Mouse (Mus musculus) lung, postnatal 10 days (tissue): ENCODE results near the gene Map3k19.

Experiments used
- DNase-seq: peaks from one replicate; pipeline ENCODE4 v3.0.0; 2021

Map3k19 gene

DNA sequence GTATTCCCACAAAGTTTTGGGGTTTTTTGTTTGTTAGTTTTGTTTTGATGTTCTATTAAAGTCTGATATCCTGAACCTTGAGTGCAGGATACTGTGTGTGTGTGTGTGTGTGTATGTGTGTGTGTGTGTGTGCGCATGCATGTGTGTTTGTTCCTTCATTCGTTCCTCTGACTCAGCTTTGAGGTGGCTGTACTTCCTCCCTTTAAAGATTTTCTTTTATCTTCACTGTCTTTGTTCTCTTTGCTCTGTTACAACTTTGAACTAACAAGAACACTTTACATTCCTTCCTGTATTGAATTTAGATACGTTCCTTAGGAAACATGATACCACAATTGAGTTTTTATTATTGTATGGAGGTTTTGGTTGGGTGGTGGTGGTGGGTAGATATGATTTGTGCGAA is 58.5 kb downstream of the Map3k19 start:
- DNase-seq = no peak

DNA sequence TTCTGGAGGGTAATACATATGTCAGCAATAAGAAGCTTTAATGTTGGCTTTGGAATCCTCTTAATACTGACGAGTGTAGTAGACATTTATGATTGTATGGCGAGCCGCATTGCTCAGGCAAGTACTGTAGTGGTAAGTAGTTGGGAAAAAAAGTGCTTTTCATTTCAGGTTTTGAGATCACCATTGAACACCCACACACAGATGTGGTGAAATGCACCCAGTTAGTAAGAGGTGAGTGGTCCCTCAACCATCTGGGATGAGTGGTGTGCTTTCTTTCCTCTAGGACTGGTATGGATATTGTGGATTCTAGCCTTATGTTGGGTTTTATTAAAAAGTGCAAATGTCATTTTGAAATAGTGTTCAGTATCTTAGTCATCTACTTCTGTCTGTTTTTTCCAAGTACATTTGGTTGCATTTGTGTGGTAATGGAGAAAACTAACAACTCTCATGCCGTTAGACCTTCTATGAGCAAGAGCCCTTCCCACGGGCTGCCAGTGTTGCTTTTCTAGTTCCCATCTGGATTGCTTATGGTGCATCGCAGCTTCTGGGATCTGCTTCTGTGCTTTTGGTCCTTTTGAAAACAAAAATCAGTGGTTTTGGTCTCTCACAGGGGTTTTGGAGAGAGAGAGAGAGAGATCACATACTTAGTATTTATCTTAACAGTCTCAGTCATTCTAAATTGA is 59.6 kb downstream of the Map3k19 start:
- no peak for DNase-seq

DNA sequence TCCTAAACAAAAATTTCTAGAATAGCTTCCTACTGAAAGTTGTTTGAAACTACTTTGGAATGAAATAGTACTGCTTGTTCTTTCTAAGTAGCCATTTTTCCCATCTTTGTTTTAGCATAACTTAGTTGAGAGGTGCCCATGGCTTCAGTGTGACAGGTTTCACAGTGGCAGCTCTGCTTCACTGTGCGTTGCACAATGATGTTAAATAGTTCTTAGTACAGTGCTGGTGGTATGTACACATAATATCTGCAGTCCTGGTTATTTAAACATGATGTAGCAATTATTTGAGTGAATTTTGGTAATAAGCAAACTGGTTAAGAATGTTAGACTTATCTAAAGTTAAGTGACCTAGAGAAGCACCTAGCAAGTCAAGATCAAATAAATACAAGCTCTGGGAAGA is 61.4 kb downstream of the Map3k19 start:
- no peak for DNase-seq

DNA sequence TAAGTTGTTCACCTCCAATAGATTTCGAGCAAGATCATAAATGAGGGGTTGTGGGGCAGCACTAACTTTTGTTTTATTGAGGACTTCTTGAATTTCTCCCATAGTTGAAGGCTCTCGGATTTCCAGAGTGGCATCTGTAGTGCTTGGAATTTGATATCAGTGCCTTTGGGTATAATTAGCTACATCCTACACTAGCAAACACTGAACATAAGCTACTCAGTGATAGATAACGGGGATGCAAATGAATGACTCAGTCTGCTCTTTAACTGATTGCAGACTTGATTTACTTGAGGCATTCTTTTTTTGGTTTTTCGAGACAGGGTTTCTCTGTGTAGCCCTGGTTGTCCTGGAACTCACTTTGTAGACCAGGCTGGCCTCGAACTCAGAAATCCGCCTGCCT is 65.9 kb downstream of the Map3k19 start:
- no peak for DNase-seq

DNA sequence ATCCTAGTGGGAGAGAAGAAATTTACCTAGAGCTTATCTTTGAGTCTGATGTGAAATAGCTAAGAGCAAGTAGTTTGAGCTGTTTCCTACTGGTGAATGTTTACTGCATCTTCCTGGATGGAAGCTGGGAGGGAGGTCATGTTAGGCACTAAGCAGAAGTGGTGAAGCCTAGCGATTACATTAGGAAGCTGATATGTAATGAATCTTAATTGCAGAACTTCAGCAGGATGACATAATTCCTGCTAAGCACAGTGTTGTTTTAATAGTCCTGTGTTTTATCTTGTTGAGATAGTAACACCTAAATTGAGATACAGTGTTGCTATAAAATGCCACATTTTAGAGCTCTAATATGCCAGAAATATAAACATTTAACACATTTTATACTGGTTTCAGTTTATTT is 68.9 kb downstream of the Map3k19 start:
- DNase-seq = no peak

DNA sequence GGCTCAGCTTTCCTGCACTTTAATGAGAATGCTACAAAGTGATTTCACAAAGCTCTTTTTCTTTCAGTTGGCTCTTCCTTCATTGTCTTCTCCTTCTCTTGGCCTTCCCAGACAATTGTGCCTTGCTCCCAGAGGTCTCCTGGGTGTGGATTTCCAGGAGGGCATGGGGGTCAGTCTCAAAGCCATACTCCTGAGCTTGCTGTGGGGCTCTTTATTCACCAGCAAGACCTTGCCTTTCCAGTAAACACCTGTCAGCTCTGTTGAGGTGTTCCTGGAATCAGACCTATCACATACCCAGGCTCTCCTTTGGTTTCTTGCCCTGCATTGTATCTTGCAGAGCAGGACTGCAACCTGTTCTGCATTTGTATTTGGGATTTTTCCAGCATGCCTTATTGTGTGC is 71.0 kb downstream of the Map3k19 start:
- no peak for DNase-seq

DNA sequence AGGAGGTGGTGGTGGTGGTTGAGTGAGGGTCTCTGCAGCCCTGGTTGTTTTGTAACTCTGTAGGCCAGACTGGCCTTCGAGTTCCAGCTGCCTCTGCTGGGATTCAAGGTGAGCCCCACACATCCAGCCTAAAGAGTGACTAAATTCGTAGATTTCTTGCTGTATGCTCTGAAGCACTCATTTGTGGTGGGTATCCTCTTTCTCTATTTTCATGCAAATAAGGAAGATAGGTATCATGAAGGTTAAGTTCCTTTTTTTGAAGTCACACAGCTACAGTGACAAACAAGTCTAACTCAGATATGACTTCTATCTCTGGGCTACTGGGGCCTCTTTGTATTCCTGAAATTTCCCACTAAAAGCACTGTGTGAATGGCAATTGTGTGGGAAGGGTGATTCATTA is 74.0 kb downstream of the Map3k19 start:
- DNase-seq = no peak

DNA sequence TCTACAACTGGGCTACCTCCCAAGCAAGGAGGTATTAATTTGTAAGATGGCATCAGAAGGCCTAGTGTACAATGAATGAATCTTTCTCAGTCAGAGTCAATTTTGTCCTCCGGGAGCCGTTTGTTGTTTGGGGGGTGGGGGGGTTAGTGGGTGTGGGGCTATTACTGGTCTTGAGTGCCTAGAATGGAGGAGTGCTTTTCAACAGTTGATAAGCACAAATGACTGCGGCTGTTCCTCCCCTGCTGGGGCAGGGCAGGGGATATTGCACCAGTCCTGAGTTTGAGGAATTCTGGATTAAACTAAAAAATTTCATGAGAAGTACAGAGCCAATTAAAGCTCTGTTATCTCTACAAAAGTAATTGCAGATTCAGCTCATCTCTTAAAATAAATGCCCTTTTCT is 74.7 kb downstream of the Map3k19 start:
- DNase-seq = no peak

DNA sequence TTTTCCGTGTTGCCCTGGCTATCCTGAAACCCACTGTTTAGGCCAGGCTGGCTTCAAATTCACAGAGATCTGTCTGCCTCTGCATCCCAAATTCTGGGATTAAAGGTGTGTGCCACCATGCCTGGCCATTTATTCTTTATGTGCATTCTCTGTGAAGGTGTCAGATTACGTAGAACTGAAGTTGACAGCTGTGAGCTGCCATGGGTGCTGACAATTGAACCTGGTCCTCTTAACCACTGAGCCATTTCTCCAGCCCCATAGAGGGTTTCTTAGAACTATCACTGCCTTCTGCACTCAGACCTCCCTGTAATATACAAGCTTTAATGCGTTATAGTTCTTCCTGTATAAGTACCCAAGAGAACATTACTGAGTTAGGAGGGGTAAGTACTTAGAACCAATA is 76.2 kb downstream of the Map3k19 start:
- DNase-seq = no peak

DNA sequence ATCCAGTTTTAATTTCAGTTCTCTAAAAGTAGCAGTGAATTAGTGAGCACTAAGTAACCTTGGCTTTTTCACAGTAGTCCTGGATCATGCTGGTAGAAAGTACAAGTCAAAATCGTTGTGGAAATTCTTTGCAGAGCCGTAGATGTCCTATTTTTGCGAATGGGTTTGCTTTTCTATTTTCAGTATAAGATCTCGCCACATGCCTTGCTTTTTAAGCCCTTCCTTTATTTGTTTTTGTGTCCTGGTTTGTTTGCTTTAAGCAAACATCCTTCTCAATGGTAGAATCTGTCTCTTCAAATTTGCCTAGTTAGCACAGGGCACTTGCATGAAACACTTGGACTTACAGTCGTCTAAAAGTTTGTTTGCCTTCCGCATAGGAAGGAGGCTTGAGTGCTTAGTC is 78.6 kb downstream of the Map3k19 start:
- no peak for DNase-seq

DNA sequence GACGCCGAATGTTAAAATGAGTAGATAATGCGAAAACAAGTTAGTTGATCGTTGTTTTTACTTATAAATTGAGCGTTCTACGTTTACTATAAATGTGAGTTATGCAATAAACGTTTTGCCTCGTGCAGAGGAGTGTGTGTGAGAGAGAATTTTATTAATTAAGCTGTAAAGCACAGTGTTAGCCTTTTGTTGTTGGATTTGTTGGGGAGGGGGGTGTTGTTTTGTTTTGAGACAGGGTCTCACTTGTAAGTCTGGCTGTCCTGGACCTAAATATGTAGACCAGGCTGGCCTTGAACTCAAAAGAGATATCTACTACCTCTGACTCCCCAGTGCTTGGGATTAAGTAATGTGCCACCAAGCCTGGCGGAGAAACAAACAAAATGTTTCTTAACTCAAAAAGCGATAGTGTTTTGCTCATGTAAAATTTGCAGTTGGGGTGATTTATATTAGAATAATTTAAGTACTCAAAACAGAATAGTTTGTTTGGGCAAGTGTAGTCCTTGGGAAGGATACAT is 79.6 kb downstream of the Map3k19 start:
- DNase-seq = no peak

DNA sequence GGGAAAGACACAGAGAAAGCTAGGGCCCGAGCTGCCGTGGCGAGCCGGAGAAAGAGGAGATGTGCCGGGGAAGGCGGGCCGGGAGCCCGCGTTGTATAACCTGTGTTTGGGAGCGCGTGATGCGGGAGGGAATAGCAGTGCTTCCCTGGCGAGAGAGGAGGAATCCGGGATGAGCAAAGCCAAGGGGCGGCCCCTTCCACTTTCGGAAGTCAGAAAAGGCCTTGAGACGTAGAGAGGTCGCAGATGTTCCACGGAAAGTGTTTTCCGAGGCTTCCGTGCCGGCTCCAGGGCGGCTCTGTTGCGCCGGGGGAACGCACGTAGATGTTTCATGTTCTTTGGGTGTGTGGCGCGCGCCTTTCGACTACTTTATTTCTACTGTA is 80.3 kb downstream of the Map3k19 start:
- peak; percentile 70 for DNase-seq

DNA sequence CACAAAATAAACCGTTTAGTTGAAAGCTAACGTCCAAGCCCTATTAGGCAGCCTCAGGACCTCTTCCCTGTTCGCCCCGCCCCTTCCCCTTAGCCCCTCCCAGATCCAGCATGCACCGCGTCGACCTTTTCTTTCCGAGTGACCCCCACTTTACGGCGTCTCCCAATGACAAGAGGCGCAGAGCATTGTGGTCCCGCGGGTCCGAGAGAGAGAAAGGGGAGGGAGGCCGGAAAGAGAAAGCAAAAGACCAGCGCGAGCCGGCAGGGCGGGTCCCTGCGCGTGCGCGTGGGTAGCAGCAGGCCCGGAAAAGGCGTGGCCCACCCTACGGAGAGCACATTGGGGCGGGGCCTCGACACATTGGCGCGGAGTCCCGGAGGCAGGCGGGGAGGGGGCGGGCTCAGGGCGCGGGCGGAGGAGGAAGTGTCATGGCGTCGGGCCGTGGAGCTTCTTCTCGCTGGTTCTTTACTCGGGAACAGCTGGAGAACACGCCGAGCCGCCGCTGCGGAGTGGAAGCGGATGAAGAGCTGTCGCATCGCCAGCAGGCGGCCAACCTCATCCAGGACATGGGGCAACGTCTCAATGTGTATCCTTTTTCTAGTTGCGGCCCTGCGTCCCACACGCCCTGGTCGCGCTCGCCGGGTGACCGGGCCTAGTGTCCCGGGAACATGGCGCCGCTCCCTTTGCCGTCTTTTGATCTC is 80.9 kb downstream of the Map3k19 start, which contains the start of gene Ccnt2:
TSS of gene Ccnt2 (plus strand) at position 362 of the 698 bp plus-strand sequence.
- peak; percentile 99 for DNase-seq

DNA sequence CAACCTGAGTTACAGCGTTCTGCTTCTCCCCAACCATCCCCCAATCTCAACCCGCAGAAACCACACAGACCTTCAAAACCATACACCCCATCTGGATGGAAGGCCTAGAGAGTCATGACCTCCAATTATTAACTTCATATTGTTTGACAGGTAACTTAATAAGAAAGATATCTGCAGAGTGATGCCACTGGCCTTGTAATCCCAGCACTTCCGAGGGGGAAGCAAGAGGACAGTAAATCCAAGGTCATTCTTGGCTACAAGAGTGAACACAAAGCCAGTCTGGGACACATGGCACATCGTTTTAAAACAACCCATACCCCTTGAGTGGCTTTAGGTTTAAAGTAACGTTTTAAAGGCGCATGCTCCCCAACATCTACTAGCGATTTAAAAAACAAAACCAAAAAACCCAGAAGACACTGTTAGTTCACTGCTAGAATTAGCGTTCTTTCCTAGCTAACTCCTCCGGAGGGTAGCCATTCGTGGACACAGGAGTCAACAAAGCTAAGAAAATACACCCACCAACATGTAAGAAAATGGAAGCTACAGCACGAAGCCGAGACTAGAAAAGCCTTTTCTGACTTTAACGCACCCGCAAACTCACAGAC is 81.5 kb downstream of the Map3k19 start:
- no peak for DNase-seq

DNA sequence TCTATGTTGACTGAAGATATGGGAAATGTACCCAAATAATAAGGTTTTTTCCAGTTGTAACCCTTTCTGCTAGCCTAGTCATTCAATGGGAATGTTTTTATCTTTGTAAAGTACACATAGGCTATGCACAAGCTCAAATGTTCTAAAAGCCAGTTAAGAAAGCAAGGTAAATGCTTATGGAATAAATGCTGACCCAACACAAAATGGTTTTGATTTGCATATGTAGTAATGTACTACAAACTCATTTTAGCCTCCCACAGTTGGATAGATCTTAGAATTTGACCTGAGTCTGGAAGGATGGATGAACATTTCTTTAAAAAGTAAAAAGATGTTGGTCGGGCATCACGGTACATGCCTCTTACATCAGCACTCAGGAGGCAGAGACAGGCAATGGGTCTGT is 88.1 kb downstream of the Map3k19 start:
- DNase-seq = no peak

DNA sequence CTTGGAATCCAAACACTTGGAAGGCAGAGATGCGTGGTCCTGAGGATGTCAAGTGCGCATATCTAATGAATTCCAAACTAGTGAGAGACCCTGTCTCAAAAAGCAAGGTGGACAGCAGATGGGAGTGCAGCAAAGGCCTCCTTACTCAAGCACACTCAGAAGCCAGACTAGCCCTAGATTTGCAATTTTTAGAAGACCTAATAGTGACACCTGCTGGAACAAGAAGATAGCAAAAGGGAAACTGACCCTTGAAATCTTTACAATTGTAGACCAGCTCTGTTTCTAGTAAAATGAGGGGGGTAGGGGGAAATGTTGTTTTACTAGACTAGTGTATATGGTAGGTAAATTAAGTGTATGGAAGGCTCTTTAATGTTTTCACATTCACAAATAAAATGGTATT is 89.4 kb downstream of the Map3k19 start:
- DNase-seq = peak; percentile 32
